Mouse (Mus musculus): ENCODE data around the gene Eif3i. TPM values are rescaled to one million over a fixed set of nuclear protein-coding genes. Genes with fewer than 3 reads are reported as not detected.

The Eif3i gene
- polyA plus RNA-seq, 1 experiment from 2014 or later, result 161 TPM

DNA sequence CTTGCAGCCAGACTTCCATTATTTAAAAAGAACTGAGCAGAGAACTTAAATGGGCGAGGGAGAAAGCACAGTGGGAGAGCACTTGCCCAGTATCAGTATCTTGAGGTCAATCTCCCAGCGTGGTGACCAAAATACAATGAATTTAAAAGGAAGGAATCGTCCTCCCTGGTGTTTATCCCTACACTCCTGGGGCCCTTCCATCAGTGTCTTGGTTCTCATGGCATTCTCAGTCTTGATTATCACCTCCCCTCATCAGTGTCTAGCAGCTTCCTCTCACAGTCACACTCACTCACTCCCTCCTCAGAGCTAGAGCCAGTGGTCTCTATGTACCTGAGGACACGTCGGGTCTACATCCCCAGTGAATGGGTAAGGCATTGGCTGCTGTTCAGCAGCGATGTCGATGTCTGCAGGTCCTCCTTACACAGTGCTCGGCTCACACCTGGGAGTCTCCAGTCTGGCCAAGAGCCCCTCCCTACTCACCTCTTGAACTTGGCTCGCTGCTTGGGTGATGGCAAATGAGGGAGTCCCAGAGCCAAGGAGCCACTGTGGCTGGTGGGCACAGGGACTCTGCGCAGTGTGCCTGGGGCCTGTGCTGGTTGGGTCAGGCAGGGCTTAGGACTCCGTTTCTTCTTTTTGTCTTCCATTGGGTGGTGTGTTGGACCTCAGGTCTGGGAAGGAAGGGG is 21.8 kb upstream of the Eif3i start:
- Histone ChIP-seq H3K4me2 (replicated peaks; ENCODE audit: low read depth, low read length) (peak overlapping the region; percentile 76), H3K4me1 (ENCODE audit: insufficient read depth, low read depth, low read length) (peaks cover 21% of the 10 kb centered on the region), H3K27me3 (replicated peaks; ENCODE audit: insufficient read depth, low read length) (no peaks in the 10 kb centered on the region), H3K9ac (replicated peaks; ENCODE audit: low read depth) (0 out of 2 replicates have a peak overlapping the region, but pooled peaks have one; percentile 71), H3K4me3 (ENCODE audit: low read depth, low read length) (0 out of 2 replicates have a peak overlapping the region, but pooled peaks have one; percentile 60), H3K9me3 (ENCODE audit: low read length) (no peaks in the 10 kb centered on the region), H3K27ac (ENCODE audit: low read length) (no peak overlapping the region), H3K36me3 (ENCODE audit: insufficient read depth, low read length) (0 out of 2 replicates have a peak, but pooled peaks cover under 1% of the 10 kb centered on the region)
- TF ChIP-seq CTCF (IDR thresholded peaks at IDR 0.05) (no peak), EP300 (IDR thresholded peaks at IDR 0.05) (no peak)
- DNase-seq (ENCODE audit: low spot score) (no peak), ATAC-seq (no peak)
- WGBS, result 65% methylated on average over 11 of the region's 11 CpGs

DNA sequence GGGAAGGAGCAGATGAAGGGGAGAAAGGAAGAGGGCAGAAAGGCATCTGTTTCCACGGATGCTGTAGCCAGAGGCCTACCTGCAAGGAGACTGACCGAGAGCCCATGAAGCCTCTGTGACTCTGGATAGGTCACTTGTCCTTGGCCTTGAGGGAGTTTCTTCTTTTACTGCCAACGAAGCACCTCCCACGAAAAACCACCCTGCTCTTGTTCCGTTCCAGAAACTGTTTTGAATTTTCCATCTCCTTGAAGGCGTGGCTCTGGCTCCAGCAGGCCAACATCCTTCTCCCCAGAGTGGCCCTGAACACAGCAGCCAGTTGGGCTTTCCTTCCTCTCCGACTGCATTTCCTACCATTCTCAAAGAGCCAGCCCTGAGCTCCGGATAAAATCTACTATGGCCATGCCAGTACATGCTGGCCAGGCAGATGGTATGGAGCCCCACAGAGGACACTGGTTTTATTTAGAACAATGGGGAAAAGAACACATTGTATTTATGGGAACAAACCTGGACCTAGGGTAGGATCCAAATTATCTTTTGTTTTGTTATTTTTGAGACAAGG is 20.9 kb upstream of the Eif3i start:
- ATAC-seq, result peak; percentile 5; the same call in 1 of the 2 replicates
- peak; percentile 79 for TF ChIP-seq EP300 (IDR thresholded peaks at IDR 0.05)
- no peak for TF ChIP-seq CTCF (IDR thresholded peaks at IDR 0.05)

DNA sequence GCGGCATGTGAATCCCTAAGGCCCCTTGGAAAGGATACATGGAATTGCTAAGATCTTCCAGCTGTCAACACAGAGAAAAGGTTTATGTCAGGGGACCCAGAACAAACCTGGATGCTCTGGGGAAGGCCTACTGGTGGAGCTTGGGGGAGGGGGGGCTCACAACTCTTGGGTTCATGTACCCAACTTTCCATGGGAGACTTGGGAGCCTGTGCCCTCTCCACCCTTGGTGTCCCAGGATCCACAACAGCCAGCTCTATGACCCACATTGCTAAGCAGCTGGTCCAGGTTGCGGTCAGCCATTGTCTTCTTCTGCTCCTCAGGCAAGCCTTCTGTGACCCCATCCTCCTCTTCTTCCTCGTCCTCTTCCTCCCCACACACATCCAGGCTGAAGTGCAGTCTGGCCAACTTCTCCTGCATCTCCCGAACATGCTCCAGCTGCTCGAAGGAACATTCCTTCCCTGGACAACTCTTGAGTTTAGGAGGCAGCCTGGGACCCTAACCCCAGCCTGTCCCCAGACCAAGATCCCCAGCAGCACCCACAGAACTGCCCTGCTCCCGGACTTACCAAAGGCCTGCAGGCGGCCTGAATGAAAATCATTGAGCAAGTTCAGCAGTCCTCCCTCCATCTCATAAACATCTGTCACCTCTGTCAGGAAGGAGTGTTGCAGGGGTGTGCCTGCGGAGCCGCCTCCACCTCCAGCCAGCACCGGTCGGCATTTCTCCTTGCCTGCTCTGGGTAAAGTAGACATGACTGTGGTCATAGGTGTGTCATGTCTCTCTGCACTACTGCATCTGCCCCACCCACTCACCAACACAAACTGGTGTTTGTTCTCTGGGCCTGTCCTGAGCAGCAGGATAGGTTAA is 20.2 kb upstream of the Eif3i start:
- TF ChIP-seq CTCF (IDR thresholded peaks at IDR 0.05), result no peak
- no peak for TF ChIP-seq EP300 (IDR thresholded peaks at IDR 0.05)
- Histone ChIP-seq H3K36me3 (ENCODE audit: insufficient read depth, low read length) (no peaks in the 10 kb centered on the region), H3K4me1 (ENCODE audit: insufficient read depth, low read depth, low read length) (peaks cover 21% of the 10 kb centered on the region), H3K9ac (replicated peaks; ENCODE audit: low read depth) (no peak overlapping the region), H3K27ac (ENCODE audit: low read length) (peak overlapping the region; percentile 52), H3K4me3 (ENCODE audit: low read depth, low read length) (peak overlapping the region; percentile 8; the same call in 1 of the 2 replicates), H3K27me3 (replicated peaks; ENCODE audit: insufficient read depth, low read length) (no peaks in the 10 kb centered on the region), H3K4me2 (replicated peaks; ENCODE audit: low read depth, low read length) (peak overlapping the region; percentile 42), H3K9me3 (ENCODE audit: low read length) (no peaks in the 10 kb centered on the region)
- 67% methylated on average over 11 of the region's 11 CpGs for WGBS
- ATAC-seq (no peak), DNase-seq (ENCODE audit: low spot score) (no peak)

More for the DNA sequence above, 20.9 kb upstream of the Eif3i start:
- Histone ChIP-seq H3K4me1 (ENCODE audit: insufficient read depth, low read depth, low read length) (peaks cover 21% of the 10 kb centered on the region), H3K36me3 (ENCODE audit: insufficient read depth, low read length) (no peaks in the 10 kb centered on the region), H3K9me3 (ENCODE audit: low read length) (no peaks in the 10 kb centered on the region), H3K27me3 (replicated peaks; ENCODE audit: insufficient read depth, low read length) (no peaks in the 10 kb centered on the region), H3K4me3 (ENCODE audit: low read depth, low read length) (no peak overlapping the region), H3K4me2 (replicated peaks; ENCODE audit: low read depth, low read length) (peak overlapping the region; percentile 42), H3K9ac (replicated peaks; ENCODE audit: low read depth) (no peak overlapping the region), H3K27ac (ENCODE audit: low read length) (peak overlapping the region; percentile 52)
- DNase-seq (ENCODE audit: low spot score), result peak; percentile 72
- WGBS, result 63% methylated on average over 8 of the region's 8 CpGs

DNA sequence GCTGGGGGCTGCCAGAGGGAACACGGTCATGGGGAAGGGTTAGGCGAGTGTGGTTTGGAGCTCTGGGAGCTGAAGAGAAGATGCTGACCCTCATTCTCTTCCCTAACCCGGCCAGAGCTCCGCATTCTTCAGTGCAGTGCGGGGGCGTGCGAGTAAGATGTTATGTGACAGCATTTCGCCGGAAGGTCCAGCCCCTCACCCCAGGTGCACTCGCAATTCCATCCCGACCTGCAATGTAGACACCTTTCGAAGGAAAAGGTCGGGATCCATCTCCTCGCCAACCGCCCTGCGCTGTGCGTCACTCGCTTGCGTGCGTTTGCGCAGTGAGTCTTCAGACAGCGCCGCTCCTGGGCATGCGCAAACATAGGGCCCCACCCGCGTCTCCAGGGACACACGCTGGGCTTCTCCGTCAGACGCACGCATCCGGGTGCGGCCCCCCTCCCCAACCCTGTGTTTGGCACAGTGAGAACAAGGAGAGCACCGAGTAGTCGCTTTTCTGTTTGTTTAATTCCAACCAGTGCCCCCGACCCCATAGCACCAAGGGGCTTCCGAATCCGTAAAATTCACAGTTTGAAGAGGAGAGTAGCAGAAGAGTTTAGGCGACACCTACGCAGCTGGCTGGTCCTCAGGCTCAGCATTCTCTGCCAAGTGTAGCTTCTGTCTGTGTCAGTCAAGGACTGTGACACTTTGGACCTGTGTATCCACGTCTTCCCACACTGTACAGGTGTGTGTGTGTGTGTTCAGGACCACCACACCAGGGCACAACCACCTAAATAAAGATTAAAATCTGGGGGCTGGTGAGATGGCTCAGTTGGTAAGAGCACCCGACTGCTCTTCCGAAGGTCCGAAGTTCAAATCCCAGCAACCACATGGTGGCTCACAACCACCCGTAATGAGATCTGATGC is 18.6 kb upstream of the Eif3i start, which contains the start of gene Iqcc:
Gene Iqcc, minus strand, starts transcription at position 314 of the 906 bp plus-strand sequence.
- Histone ChIP-seq H3K27ac (ENCODE audit: low read length) (peak within 1 kb of the TSS; percentile 74), H3K36me3 (ENCODE audit: insufficient read depth, low read length) (no peaks in the 10 kb centered on the region), H3K9me3 (ENCODE audit: low read length) (no peaks in the 10 kb centered on the region), H3K27me3 (replicated peaks; ENCODE audit: insufficient read depth, low read length) (no peaks in the 10 kb centered on the region), H3K4me2 (replicated peaks; ENCODE audit: low read depth, low read length) (peak within 1 kb of the TSS; percentile 88), H3K9ac (replicated peaks; ENCODE audit: low read depth) (peak within 1 kb of the TSS; percentile 43), H3K4me1 (ENCODE audit: insufficient read depth, low read depth, low read length) (peaks cover 11% of the 10 kb centered on the region; the same call in 1 of the 2 replicates), H3K4me3 (ENCODE audit: low read depth, low read length) (peak within 1 kb of the TSS; percentile 69)
- peak; percentile 93 for ATAC-seq
- TF ChIP-seq EP300 (IDR thresholded peaks at IDR 0.05) (no peak), CTCF (IDR thresholded peaks at IDR 0.05) (peak; percentile 53)
- 4% methylated on average over 43 of the region's 44 CpGs for WGBS
- peak; percentile 98 for DNase-seq (ENCODE audit: low spot score)

DNA sequence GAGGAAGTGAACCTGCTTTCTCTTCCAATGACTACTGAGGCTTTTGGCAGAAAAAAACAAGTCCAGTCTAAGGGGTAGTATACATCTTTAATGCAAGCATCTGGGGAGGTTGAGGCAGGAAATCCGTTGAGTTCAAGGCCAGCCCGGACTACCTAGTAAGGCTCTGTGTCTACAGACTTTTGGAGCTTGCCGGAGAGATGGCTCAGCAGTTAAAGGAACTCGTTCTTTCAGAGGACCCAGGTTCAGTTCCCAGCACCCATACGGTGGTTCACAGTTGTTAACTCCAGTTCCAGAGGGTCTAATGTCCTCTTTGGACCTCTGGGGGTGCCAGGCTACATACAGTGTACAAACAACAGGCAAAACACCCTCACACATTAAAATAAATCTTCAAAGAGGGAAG is 17.6 kb upstream of the Eif3i start:
- WGBS, result 92% methylated on average over 5 of the region's 5 CpGs
- no peak for TF ChIP-seq CTCF (IDR thresholded peaks at IDR 0.05)
- no peak for TF ChIP-seq EP300 (IDR thresholded peaks at IDR 0.05)

More for the DNA sequence above, 17.6 kb upstream of the Eif3i start:
- H3K9ac ChIP-seq (replicated peaks; ENCODE audit: low read depth), result peak overlapping the region; percentile 43; the same call in 1 of the 2 replicates
- no peaks in the 10 kb centered on the region for H3K9me3 ChIP-seq (ENCODE audit: low read length)
- DNase-seq (ENCODE audit: low spot score) (no peak), ATAC-seq (no peak)
- H3K4me2 ChIP-seq (replicated peaks; ENCODE audit: low read depth, low read length), result peak overlapping the region; percentile 88
- no peaks in the 10 kb centered on the region for H3K36me3 ChIP-seq (ENCODE audit: insufficient read depth, low read length)
- H3K27me3 ChIP-seq (replicated peaks; ENCODE audit: insufficient read depth, low read length), result no peaks in the 10 kb centered on the region
- peak overlapping the region; percentile 74; the same call in 1 of the 2 replicates for H3K27ac ChIP-seq (ENCODE audit: low read length)
- H3K4me1 ChIP-seq (ENCODE audit: insufficient read depth, low read depth, low read length), result peaks cover 8% of the 10 kb centered on the region; the same call in 1 of the 2 replicates
- no peak overlapping the region for H3K4me3 ChIP-seq (ENCODE audit: low read depth, low read length)

All from lung, postnatal 0 days (tissue).